Mouse (Mus musculus): ENCODE measurements around the gene Mat2a.

GRCm38 (mm10) chr6:72458921-72459320 lies 19.6 kb upstream of the Mat2a start:
- TF ChIP-seq CTCF (IDR thresholded peaks at IDR 0.05; ENCODE audit: low read depth) (no peak), EP300 (IDR thresholded peaks at IDR 0.05; ENCODE audit: low read depth) (no peak)

Data from liver, embryonic 14.5 days (tissue).